Mouse (Mus musculus) kidney, embryonic 16.5 days (tissue): ENCODE results near the gene Tada3. TPM values are rescaled to one million over a fixed set of nuclear protein-coding genes. Genes with fewer than 3 reads are reported as not detected.

Source experiments
- ATAC-seq: fragments of 200-750 bp; cut with Nextera tagmentation; 2 replicates; pipeline ENCODE4 v1.8.0; 2017; ENCODE audit warnings: moderate TSS enrichment; ENCODE audit not compliant: low FRiP score, low TSS enrichment
- H3K27ac ChIP-seq: fragments of 300-500 bp; sonication (generic); 2 replicates; pipeline ENCODE4 v1.5.1; 2014; ENCODE audit warnings: low read length
- H3K27me3 ChIP-seq: fragments of 300-500 bp; sonication (generic); 2 replicates; pipeline ENCODE4 v1.6.1; 2014; ENCODE audit warnings: low read length, control low read depth, mixed read lengths; ENCODE audit not compliant: insufficient read depth
- H3K36me3 ChIP-seq: fragments of 300-500 bp; sonication (generic); 2 replicates; pipeline ENCODE4 v1.6.1; 2014; ENCODE audit warnings: low read length, control low read depth, mixed read lengths; ENCODE audit not compliant: insufficient read depth
- H3K4me1 ChIP-seq: fragments of 300-500 bp; sonication (generic); 2 replicates; pipeline ENCODE4 v1.6.1; 2014; ENCODE audit warnings: low read length, control low read depth, mixed read lengths; ENCODE audit not compliant: insufficient read depth
- H3K4me2 ChIP-seq: fragments of 300-500 bp; sonication (generic); replicated peaks from 2 replicates; pipeline ENCODE4 v1.6.1; 2014; ENCODE audit warnings: low read depth, low read length
- H3K4me3 ChIP-seq: fragments of 300-500 bp; sonication (generic); 2 replicates; pipeline ENCODE4 v1.5.1; 2014; ENCODE audit warnings: mild to moderate bottlenecking, low read length
- H3K9ac ChIP-seq: fragments of 300-500 bp; sonication (generic); replicated peaks from 2 replicates; pipeline ENCODE4 v1.6.1; 2014; ENCODE audit warnings: low read length
- H3K9me3 ChIP-seq: fragments of 300-500 bp; sonication (generic); 2 replicates; pipeline ENCODE4 v1.6.1; 2016; ENCODE audit warnings: low read length, control low read depth
- WGBS: fragments of 180-500 bp; shearing (Covaris S2); extraction: QIAGEN DNeasy Blood & Tissue Kit; methylation state at CpG from one replicate; pipeline ENCODE4 v1.1.7; 2014; 5-methylcytosine and 5-hydroxymethylcytosine counted together
- polyA plus RNA-seq: library from polyadenylated mRNA; unstranded; fragments of >200 nt; fragmentation: Nextera tagmentation; extraction: Ambion mirVana; gene quantifications from 2 replicates; pipeline ENCODE4 v1.2.1, GENCODE M21; 2015

Tada3 gene
- 63.5 and 66.7 TPM in 2 replicates for polyA plus RNA-seq

DNA sequence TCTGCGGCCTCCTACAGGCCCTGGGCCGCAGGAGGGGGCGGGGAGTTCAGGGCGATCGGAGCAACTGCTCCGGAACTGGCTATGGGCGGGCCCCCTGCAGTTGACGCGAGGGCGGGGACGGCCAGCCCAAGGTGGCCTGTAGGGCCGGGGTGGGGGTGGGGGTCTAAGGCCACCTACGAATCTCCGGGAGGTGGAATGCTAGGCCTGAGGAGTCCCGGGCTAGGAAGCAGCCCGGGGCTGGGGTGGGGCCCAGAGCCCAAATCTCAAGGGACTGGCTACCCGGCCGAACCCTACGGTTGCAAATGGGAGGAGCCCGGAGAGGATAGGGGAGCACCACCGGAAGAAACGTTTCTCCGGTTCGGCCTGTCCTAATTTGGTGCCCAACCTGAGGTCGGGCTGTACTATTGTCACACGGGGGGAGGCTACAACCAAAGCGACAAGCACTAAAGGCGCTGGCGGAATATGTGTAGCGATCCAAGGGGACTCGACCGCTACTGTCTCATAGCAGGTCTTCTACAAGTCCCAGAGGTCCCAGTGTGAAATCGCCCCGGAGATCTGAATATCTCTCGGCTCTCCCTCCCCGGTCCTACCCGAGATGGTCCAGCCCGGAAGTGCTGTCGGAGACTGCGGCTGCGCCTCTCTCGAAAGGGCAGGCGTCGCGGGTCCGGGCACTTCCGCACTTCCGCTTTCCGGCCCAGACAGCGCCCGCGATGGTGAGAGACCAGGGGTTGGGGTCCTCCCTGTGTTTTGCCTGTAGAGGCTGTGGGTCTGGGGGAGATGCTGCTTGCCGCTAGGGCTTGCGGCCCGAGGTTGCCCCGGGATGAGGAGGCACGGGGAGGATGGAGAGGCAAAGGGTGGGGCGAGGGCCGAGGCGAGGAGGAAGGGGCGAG is at the start of gene Tada3, which contains the start of gene Arpc4:
Tada3 (minus strand) TSS at position 388 of the 890 bp plus-strand sequence.
Arpc4 (plus strand) TSS at position 620 of the 890 bp plus-strand sequence.
- Histone ChIP-seq H3K9ac (peak within 1 kb of the TSS; percentile 98), H3K36me3 (peaks cover 44% of the 10 kb centered on the region), H3K27ac (peak within 1 kb of the TSS; percentile 98), H3K4me3 (peak within 1 kb of the TSS; percentile 99), H3K9me3 (no peaks in the 10 kb centered on the region), H3K4me2 (peak within 1 kb of the TSS; percentile 86), H3K4me1 (peaks cover 18% of the 10 kb centered on the region), H3K27me3 (no peaks in the 10 kb centered on the region)
- ATAC-seq = peak; percentile 97
- under 1% methylated on average over 61 of the region's 61 CpGs for WGBS

DNA sequence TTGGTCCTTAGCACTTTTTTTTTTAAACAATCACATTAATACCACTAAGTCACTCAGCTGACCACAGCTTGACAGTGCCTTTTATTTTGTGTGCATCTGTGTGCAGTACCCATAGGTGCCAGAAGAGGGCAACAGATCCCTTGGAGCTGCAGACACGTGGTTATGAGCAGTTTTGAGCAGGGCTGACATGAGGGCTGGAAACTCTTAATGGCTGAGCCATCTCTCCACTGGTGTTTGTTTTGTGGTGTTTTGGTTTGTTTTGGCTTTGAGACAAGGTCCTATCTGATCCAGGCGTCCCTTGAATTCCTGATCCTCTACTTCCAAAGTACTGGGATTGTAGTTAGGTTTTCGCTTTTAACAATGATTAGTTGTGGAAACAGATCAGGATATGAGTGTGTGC is 49.7 kb upstream of the Tada3 start:
- no peaks in the 10 kb centered on the region for H3K4me1 ChIP-seq
- H3K9me3 ChIP-seq = peaks cover 4% of the 10 kb centered on the region; the same call in 1 of the 2 replicates
- H3K27ac ChIP-seq = no peak overlapping the region
- 57% methylated on average over 3 of the region's 3 CpGs for WGBS
- H3K36me3 ChIP-seq = no peaks in the 10 kb centered on the region
- H3K4me3 ChIP-seq = no peak overlapping the region
- no peaks in the 10 kb centered on the region for H3K27me3 ChIP-seq
- no peak overlapping the region for H3K4me2 ChIP-seq
- no peak overlapping the region for H3K9ac ChIP-seq
- no peak for ATAC-seq

DNA sequence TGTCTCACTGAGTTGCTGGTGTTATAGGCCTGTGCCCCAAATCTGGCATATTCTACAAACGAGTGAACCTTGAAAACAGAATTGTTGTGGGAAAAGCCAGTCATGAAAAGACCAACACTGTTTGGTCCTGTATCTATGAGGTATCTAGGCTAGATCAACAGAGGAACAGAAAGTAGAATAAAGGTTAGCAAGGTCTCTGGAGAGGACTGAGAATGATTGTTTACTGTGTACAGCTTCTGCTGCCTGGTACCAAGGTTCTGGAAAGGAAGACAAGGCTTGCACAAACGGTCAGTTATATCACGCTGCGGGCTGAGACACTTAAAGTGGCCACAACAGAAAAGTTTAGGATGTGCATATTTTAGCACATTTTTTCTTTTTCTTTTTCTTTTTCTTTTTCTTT is 49.0 kb upstream of the Tada3 start:
- no peak overlapping the region for H3K9ac ChIP-seq
- no peak overlapping the region for H3K4me3 ChIP-seq
- WGBS = 93% methylated on average over 4 of the region's 4 CpGs
- H3K9me3 ChIP-seq = peaks cover 4% of the 10 kb centered on the region; the same call in 1 of the 2 replicates
- H3K36me3 ChIP-seq = no peaks in the 10 kb centered on the region
- no peaks in the 10 kb centered on the region for H3K4me1 ChIP-seq
- no peak overlapping the region for H3K27ac ChIP-seq
- no peak for ATAC-seq
- H3K4me2 ChIP-seq = no peak overlapping the region
- H3K27me3 ChIP-seq = no peaks in the 10 kb centered on the region

GRCm38 (mm10) chr6:113424187-113424586 is 46.5 kb upstream of the Tada3 start:
- ATAC-seq = no peak
- Histone ChIP-seq H3K27ac (no peak overlapping the region), H3K4me1 (0 out of 2 replicates have a peak, but pooled peaks cover 3% of the 10 kb centered on the region), H3K27me3 (no peaks in the 10 kb centered on the region), H3K4me2 (no peak overlapping the region), H3K36me3 (no peaks in the 10 kb centered on the region), H3K9ac (no peak overlapping the region), H3K9me3 (peaks cover 4% of the 10 kb centered on the region; the same call in 1 of the 2 replicates), H3K4me3 (no peak overlapping the region)
- 81% methylated on average over 7 of the region's 7 CpGs for WGBS

- peaks cover 4% of the 10 kb centered on the region; the same call in 1 of the 2 replicates for H3K9me3 ChIP-seq
- no peaks in the 10 kb centered on the region for H3K36me3 ChIP-seq
- H3K4me2 ChIP-seq = no peak overlapping the region
- H3K9ac ChIP-seq = no peak overlapping the region
- peaks cover 10% of the 10 kb centered on the region for H3K4me1 ChIP-seq
- no peak overlapping the region for H3K27ac ChIP-seq
- no peak overlapping the region for H3K4me3 ChIP-seq
- ATAC-seq = no peak
- WGBS = 73% methylated on average over 4 of the region's 4 CpGs
- H3K27me3 ChIP-seq = no peaks in the 10 kb centered on the region
These were observed 45.3 kb upstream of the Tada3 start for GRCm38 (mm10) chr6:113423000-113423399.

GRCm38 (mm10) chr6:113419199-113419587 is 41.5 kb upstream of the Tada3 start, which contains the start of gene Rpusd3:
Gene Rpusd3 (minus strand): TSS chr6:113419340.
- Histone ChIP-seq H3K9ac (peak within 1 kb of the TSS; percentile 81), H3K4me3 (peak within 1 kb of the TSS; percentile 65), H3K4me1 (peaks cover 14% of the 10 kb centered on the region), H3K4me2 (peak within 1 kb of the TSS; percentile 63), H3K27me3 (no peaks in the 10 kb centered on the region), H3K36me3 (peaks cover 14% of the 10 kb centered on the region), H3K9me3 (no peaks in the 10 kb centered on the region), H3K27ac (peak within 1 kb of the TSS; percentile 70)
- WGBS = under 1% methylated on average over 25 of the region's 25 CpGs
- peak; percentile 97 for ATAC-seq

GRCm38 (mm10) chr6:113418441-113419198 is 40.9 kb upstream of the Tada3 start:
- peak overlapping the region; percentile 81 for H3K9ac ChIP-seq
- H3K4me3 ChIP-seq = peak overlapping the region; percentile 65
- H3K4me1 ChIP-seq = peaks cover 14% of the 10 kb centered on the region
- H3K9me3 ChIP-seq = no peaks in the 10 kb centered on the region
- H3K36me3 ChIP-seq = peaks cover 14% of the 10 kb centered on the region
- H3K27ac ChIP-seq = peak overlapping the region; percentile 70
- 9% methylated on average over 16 of the region's 16 CpGs for WGBS
- no peaks in the 10 kb centered on the region for H3K27me3 ChIP-seq
- H3K4me2 ChIP-seq = peak overlapping the region; percentile 63
- ATAC-seq = peak; percentile 63

DNA sequence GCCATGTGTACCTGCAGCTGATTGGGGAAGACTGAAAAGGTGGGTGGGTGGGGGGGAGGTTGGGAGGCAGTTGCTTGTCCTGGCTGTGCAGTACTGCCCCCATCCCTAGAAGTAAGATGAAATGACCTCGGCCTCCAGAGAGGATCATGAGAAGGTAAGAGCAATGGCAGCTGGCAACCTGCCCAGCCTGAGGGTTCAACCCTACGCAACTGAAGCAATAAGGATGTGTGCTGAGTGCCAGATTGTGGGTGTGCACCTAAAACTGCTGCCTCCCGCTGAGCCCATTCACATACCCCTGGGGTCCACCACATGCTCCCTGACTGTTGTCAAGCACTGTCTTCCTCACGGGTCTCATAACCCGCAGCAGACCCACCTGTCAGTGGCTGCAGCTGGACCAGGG is 38.7 kb upstream of the Tada3 start:
- Histone ChIP-seq H3K4me3 (no peak overlapping the region), H3K4me2 (no peak overlapping the region), H3K27me3 (no peaks in the 10 kb centered on the region), H3K9ac (no peak overlapping the region), H3K27ac (no peak overlapping the region), H3K36me3 (peaks cover 14% of the 10 kb centered on the region), H3K4me1 (peaks cover 14% of the 10 kb centered on the region), H3K9me3 (no peaks in the 10 kb centered on the region)
- no peak for ATAC-seq
- 89% methylated on average over 5 of the region's 5 CpGs for WGBS

- no peaks in the 10 kb centered on the region for H3K4me1 ChIP-seq
- peaks cover 9% of the 10 kb centered on the region for H3K36me3 ChIP-seq
- no peak overlapping the region for H3K4me3 ChIP-seq
- ATAC-seq = no peak
- 62% methylated on average over 1 of the region's 1 CpGs for WGBS
- H3K27me3 ChIP-seq = no peaks in the 10 kb centered on the region
- no peaks in the 10 kb centered on the region for H3K9me3 ChIP-seq
- H3K9ac ChIP-seq = no peak overlapping the region
- no peak overlapping the region for H3K4me2 ChIP-seq
- no peak overlapping the region for H3K27ac ChIP-seq
These were observed 32.3 kb upstream of the Tada3 start for GRCm38 (mm10) chr6:113410001-113410400.
